Mouse (Mus musculus): ENCODE results near the gene Atp5c1.

The Atp5c1 gene

GRCm38 (mm10) chr2:10050878-10051277 is 29.4 kb downstream of the Atp5c1 start:
- DNase-seq (ENCODE audit: low read depth, low spot score) = no peak

DNA sequence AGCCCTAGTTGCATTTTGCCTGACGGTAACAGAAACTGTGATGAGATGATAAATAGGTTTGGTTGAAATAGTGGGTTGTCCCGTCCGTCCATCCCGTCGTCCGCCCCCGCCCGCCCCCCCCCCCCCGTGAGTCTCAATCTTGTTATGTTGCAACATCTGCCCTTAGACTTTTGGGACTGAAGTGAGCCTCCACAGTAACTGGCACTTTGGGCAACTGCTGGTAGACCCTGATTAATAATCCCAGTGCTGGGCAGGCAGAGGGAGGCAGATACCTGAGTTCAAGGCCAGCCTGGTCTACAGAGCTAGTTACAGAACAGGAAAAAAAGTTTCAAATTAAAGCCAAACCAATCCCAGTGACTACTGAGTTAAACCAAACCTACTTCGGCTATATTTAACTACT is 30.9 kb downstream of the Atp5c1 start:
- DNase-seq (ENCODE audit: low read depth, low spot score) = no peak

DNA sequence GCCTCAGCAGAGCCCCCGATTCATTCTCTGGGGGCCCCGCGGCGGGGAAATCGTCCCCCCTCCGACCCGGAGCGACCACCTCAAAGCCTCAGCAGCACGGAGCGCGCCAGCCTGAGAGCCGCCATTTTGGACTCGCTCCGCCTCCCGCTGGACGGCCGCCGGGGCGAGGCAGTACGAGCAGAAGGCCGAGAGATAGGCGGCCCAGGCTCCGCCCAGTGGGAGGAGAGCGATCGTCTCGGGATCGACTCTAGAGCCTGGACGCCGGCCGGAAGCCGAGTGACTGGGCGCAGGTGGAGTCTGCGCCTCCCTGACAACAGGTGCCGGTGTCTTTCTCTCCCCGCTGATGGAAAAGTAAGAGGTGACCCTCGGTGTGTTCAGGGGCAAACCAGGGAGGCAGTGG is 31.8 kb downstream of the Atp5c1 start, which contains the start of gene Taf3:
Gene Taf3, minus strand, starts transcription at position 136 of the 400 bp plus-strand sequence.
- peak; percentile 94 for DNase-seq (ENCODE audit: low read depth, low spot score)

- DNase-seq (ENCODE audit: low read depth, low spot score) = peak; percentile 20
Measured at GRCm38 (mm10) chr2:10047758-10048436, 32.4 kb downstream of the Atp5c1 start.

- DNase-seq (ENCODE audit: low read depth, low spot score) = no peak
Measured at GRCm38 (mm10) chr2:10034976-10035375, 45.3 kb downstream of the Atp5c1 start.

DNA sequence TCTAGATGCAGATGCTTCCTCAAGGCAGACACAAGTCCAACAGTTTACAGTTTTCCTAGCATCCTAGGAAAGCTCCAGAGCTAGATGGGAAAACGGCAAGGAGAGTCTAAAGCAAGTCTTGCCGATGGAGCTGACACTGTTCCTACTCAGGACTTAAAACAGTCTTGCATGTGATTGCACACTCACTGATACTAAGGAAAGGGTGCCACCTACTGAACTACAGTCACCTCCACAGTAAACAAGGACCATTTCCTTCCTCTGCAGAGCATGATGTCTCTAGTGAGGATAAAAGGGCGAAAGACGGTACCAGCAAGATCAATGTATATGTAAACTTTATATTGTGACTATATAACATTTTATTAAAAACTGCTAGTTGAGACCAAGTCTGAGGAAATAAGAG is 46.6 kb downstream of the Atp5c1 start:
- DNase-seq (ENCODE audit: low read depth, low spot score) = no peak

DNA sequence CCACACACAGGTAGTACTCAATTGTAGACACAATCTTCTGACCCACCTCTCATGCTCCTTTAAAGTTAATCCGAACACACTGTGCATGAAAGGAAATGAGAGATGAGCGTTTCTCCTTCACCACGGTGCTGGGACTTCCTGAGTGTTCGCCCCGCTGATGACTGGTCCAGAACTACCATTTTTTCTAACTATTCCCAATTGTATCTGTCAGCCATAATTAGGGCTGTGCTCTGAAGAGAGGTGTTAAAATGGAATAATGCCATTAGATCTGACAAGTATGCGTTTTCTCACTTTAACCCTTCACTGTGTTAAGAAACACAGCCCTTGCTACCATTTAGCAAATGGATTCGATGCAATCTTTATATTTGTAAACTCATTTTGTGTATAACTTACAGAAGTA is 50.6 kb downstream of the Atp5c1 start:
- no peak for DNase-seq (ENCODE audit: low read depth, low spot score)

- no peak for DNase-seq (ENCODE audit: low read depth, low spot score)
Measured at GRCm38 (mm10) chr2:10024264-10024663, 56.0 kb downstream of the Atp5c1 start.

- DNase-seq (ENCODE audit: low read depth, low spot score) = no peak
Measured at GRCm38 (mm10) chr2:10021296-10021695, 59.0 kb downstream of the Atp5c1 start.

DNA sequence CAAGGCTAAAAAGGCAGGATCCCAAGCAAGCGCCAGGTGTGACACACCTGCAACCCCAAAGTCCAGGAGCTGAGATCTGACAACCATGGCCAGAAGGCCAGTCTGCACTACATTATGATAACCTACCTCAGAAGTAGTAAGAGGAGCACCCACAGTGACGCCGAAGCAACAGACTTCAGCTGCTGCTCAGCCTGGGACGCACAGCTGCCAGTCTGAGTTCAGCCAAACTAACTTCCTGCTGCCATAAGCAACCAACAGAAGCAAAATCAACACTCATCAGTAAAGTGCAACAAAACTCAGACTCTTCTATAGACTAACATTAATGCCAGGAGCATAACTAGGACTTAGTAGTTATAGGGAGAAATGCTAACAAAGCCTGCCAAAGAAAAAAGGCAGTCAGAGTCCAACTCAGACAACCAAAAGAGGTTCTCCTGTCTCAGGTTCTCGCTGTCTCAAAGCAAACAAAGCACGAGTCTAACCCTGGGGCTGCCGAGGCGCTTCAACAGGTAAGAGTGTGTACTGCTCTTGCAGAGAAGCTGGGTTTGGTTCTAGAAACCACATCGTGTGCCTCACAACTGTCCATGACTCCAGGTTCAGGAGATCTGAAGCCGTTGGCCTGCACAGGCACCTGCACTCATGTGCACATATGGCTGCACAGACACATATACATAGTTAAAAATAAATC is 65.2 kb downstream of the Atp5c1 start:
- no peak for DNase-seq (ENCODE audit: low read depth, low spot score)

GRCm38 (mm10) chr2:10010263-10010909 is 69.9 kb downstream of the Atp5c1 start:
- peak; percentile 72 for DNase-seq (ENCODE audit: low read depth, low spot score)

DNA sequence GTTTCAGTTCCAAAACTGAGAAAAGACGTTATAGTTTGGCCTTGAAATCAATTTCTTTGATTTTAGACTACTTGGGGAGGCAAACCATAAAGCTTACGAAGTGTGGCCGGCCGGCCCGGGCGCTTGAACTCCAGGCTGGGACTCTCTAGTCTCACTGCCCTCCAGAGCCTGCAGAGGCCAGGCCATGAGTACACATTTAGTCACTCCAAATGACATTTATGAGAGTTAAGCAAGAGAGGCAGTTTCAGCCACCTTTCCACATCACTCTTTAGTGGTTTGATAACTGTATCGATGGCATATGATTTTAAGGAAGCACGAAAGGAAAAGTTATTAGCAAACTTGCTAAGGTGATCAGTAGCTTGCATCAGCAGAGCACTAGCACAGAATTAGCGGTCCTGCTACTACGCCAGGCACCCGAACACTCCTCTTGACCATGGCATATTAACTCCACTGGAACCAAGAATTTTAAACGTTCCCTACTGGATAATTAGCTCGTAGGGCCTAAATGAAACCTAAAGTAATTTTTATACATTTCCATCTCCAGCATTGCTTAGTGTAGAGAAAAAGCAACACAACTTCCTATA is 70.5 kb downstream of the Atp5c1 start:
- no peak for DNase-seq (ENCODE audit: low read depth, low spot score)

DNA sequence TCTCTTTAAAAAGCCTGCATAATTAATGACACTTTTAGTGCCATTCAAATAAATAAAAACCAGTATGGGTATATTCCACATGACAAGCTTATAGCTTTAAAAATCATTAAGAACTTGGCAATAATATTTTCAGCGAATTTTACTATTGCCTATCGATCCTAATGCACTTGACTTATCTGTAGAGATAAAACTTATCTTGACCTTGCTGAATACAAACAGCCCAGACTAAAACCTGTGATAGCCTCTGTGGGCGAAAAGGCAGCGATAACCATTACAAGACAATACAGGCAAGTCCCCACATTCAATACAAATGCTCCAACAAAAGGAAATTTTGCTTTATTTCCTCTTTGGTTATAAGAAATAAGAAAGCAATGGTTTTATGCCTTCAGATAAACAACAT is 71.7 kb downstream of the Atp5c1 start:
- no peak for DNase-seq (ENCODE audit: low read depth, low spot score)

Measured in mesoderm, embryonic 11.5 days (tissue).